Mouse (Mus musculus) neural tube, embryonic 14.5 days (tissue): Measurements from ENCODE around the gene Alkbh1. TPM values are rescaled to one million over a fixed set of nuclear protein-coding genes. Genes with fewer than 3 reads are reported as not detected.
"Not testable (repeated sequence)": the region's sequence is repeated elsewhere in the genome, so short reads cannot be mapped to it uniquely, and the experiment has no call there.

ENCODE experiments used
- ATAC-seq: fragments of 200-750 bp; cut with Nextera tagmentation; 2 replicates; pipeline ENCODE4 v1.8.0; 2017; ENCODE audit warnings: low read depth, mild to moderate bottlenecking, moderate TSS enrichment, moderate library complexity
- H3K27ac ChIP-seq: fragments of 300-500 bp; sonication (generic); 2 replicates; pipeline ENCODE4 v1.5.1; 2014; ENCODE audit warnings: low read depth, mild to moderate bottlenecking, control low read depth, low read length, moderate library complexity, mixed read lengths
- H3K27me3 ChIP-seq: fragments of 300-500 bp; sonication (generic); 2 replicates; pipeline ENCODE4 v1.6.1; 2014; ENCODE audit warnings: low read length; ENCODE audit not compliant: control insufficient read depth, insufficient read depth
- H3K36me3 ChIP-seq: fragments of 300-500 bp; sonication (generic); 2 replicates; pipeline ENCODE4 v1.6.1; 2014; ENCODE audit warnings: low read length, mixed read lengths; ENCODE audit not compliant: control insufficient read depth, insufficient read depth
- H3K4me1 ChIP-seq: fragments of 300-500 bp; sonication (generic); 2 replicates; pipeline ENCODE4 v1.6.1; 2014; ENCODE audit warnings: low read length; ENCODE audit not compliant: control insufficient read depth, insufficient read depth
- H3K4me2 ChIP-seq: fragments of 300-500 bp; sonication (generic); 2 replicates; pipeline ENCODE4 v1.6.1; 2014; ENCODE audit warnings: mild to moderate bottlenecking, low read depth, low read length, control low read depth
- H3K4me3 ChIP-seq: fragments of 300-500 bp; sonication (generic); 2 replicates; pipeline ENCODE4 v1.5.1; 2014; ENCODE audit warnings: low read depth, low read length, control low read depth, mixed read lengths
- H3K9ac ChIP-seq: fragments of 300-500 bp; sonication (generic); replicated peaks from 2 replicates; pipeline ENCODE4 v1.6.1; 2014; ENCODE audit warnings: low read depth, mild to moderate bottlenecking, control low read depth, low read length, mixed read lengths
- H3K9me3 ChIP-seq: fragments of 300-500 bp; sonication (generic); 2 replicates; pipeline ENCODE4 v1.6.1; 2016; ENCODE audit warnings: low read length; ENCODE audit not compliant: control insufficient read depth
- WGBS: fragments of 180-500 bp; shearing (Covaris S2); extraction: QIAGEN DNeasy Blood & Tissue Kit; methylation state at CpG from one replicate; pipeline ENCODE4 v1.1.7; 2014; 5-methylcytosine and 5-hydroxymethylcytosine counted together
- polyA plus RNA-seq: library from polyadenylated mRNA; unstranded; fragments of >200 nt; fragmentation: Nextera tagmentation; extraction: Ambion mirVana; gene quantifications from 2 replicates; pipeline ENCODE4 v1.2.1, GENCODE M21; 2014

The Alkbh1 gene
- 38.1 and 40.4 TPM in 2 replicates for polyA plus RNA-seq

DNA sequence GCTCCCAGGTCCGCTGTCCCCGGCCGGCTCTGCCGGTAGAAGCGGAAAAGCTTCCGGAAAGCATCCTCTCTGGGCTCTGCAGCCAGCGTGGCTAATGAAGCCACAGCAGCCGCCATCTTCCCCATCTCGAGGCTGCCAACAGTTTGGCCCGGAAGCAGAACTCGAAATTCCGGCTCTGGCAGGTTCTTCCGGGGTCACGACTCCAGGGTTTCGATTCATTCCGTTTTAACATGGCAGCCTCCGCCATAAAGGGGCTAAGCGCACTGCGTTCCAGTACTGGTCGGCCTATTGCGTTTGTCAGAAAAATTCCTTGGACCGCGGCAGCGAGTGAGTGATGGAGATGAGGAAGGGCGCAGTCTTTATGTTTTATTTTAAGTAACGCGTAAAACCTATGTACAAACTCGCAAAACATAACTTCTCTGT is at the start of gene Alkbh1, which contains the start of gene Slirp:
Alkbh1 (minus strand) TSS at position 318 of the 423 bp plus-strand sequence.
Slirp (plus strand) TSS at position 197 of the 423 bp plus-strand sequence.
- no peaks in the 10 kb centered on the region for H3K9me3 ChIP-seq
- peak within 1 kb of the TSS; percentile 70 for H3K9ac ChIP-seq
- peak within 1 kb of the TSS; percentile 76 for H3K27ac ChIP-seq
- H3K4me3 ChIP-seq, result peak within 1 kb of the TSS; percentile 86
- peak; percentile 98 for ATAC-seq
- peaks cover 37% of the 10 kb centered on the region for H3K36me3 ChIP-seq
- peaks cover 17% of the 10 kb centered on the region; the same call in 1 of the 2 replicates for H3K4me1 ChIP-seq
- no peaks in the 10 kb centered on the region for H3K27me3 ChIP-seq
- under 1% methylated on average over 28 of the region's 28 CpGs for WGBS
- peak within 1 kb of the TSS; percentile 96 for H3K4me2 ChIP-seq

DNA sequence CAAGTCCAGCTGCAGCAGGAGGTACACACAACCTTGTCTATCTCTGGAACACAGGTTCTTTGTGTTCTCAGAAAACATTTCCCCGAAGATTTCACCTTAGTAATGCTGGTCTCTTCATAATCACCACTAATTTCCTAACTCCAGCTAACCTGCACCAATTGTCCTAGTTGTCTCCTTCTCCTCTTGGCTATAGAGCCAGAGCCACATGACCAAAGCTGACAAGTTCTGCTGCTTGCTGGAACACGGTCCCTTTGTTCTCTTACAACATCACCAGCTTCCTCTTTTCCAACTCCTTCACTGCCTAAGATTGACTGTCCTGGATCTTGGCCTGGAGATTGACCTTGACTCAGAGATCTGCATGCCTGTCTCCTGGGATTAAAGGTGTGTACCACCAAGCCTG is 44.9 kb upstream of the Alkbh1 start:
- not testable (repeated sequence) for H3K4me3 ChIP-seq, H3K36me3 ChIP-seq, H3K9me3 ChIP-seq, H3K27ac ChIP-seq, ATAC-seq, H3K27me3 ChIP-seq, H3K4me1 ChIP-seq, H3K9ac ChIP-seq, H3K4me2 ChIP-seq
- 80% methylated on average over 2 of the region's 2 CpGs for WGBS

GRCm38 (mm10) chr12:87482482-87482881 is 38.7 kb upstream of the Alkbh1 start:
- 81% methylated on average over 5 of the region's 5 CpGs for WGBS
- not testable (repeated sequence) for ATAC-seq, H3K27ac ChIP-seq, H3K9me3 ChIP-seq, H3K36me3 ChIP-seq, H3K9ac ChIP-seq, H3K27me3 ChIP-seq, H3K4me1 ChIP-seq, H3K4me2 ChIP-seq, H3K4me3 ChIP-seq

GRCm38 (mm10) chr12:87474756-87475155 is 30.9 kb upstream of the Alkbh1 start:
- Histone ChIP-seq H3K9ac (no peak overlapping the region), H3K27me3 (no peaks in the 10 kb centered on the region), H3K27ac (no peak overlapping the region), H3K4me3 (no peak overlapping the region), H3K4me2 (no peak overlapping the region), H3K36me3 (no peaks in the 10 kb centered on the region), H3K9me3 (no peaks in the 10 kb centered on the region), H3K4me1 (peaks cover 12% of the 10 kb centered on the region)
- ATAC-seq, result no peak
- WGBS, result 81% methylated on average over 3 of the region's 3 CpGs

DNA sequence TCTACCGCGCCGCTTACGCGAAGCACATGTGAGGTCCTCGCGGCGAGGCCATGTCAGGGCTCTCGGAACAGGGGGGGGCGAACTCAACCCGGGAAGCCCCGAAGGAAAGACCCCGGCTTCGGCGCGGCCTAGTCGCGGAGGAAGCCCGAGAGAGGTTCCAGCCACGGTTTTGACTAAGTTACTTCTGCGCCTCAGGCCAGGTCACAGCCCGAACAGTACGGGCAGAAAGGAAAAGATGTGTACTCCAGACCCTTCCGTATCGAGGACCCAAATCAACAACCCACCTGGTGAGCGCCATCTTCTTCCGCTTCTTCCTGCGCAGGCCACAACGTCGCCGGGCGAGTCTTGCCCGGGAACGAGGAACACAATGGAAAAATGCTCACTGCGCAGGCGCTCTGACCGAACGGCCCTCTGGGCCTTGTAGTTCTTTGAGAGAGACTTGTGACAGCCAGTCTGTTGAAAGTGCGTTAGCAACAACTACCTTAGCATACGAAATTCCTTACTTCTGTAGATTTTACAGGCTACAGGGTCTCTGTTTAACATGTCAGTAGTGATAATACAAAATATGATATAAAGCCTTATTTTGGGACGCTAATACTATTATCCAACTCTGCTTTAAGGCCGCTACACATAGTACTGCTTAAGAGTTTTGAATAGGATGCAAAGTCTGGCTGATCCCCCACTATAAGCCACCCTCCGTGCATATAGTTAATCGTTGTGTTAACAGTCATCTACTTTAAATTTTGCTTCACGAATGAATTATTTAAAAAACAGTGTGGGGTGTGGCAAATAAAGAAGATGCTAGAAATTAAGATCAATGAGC is 28.4 kb upstream of the Alkbh1 start, which contains the start of gene Snw1:
Snw1 (minus strand) TSS at position 311 of the 823 bp plus-strand sequence.
- Histone ChIP-seq H3K27me3 (no peaks in the 10 kb centered on the region), H3K9ac (peak within 1 kb of the TSS; percentile 71), H3K36me3 (peaks cover 6% of the 10 kb centered on the region; the same call in 1 of the 2 replicates), H3K4me2 (peak within 1 kb of the TSS; percentile 66), H3K27ac (peak within 1 kb of the TSS; percentile 86), H3K9me3 (no peaks in the 10 kb centered on the region), H3K4me3 (peak within 1 kb of the TSS; percentile 61), H3K4me1 (peaks cover 12% of the 10 kb centered on the region)
- 3% methylated on average over 45 of the region's 45 CpGs for WGBS
- ATAC-seq, result peak; percentile 97

- no peak for ATAC-seq
- Histone ChIP-seq H3K4me3 (peak overlapping the region; percentile 61), H3K9me3 (no peaks in the 10 kb centered on the region), H3K36me3 (peaks cover 6% of the 10 kb centered on the region; the same call in 1 of the 2 replicates), H3K9ac (peak overlapping the region; percentile 71), H3K27me3 (no peaks in the 10 kb centered on the region), H3K4me1 (peaks cover 12% of the 10 kb centered on the region), H3K4me2 (peak overlapping the region; percentile 66), H3K27ac (peak overlapping the region; percentile 86)
- WGBS, result 0% methylated on average over 19 of the region's 19 CpGs
These were observed 27.7 kb upstream of the Alkbh1 start for GRCm38 (mm10) chr12:87471421-87471963.

GRCm38 (mm10) chr12:87470263-87471136 is 26.7 kb upstream of the Alkbh1 start:
- ATAC-seq, result no peak
- Histone ChIP-seq H3K27ac (no peak overlapping the region), H3K9ac (no peak overlapping the region), H3K4me2 (peak overlapping the region; percentile 66), H3K27me3 (no peaks in the 10 kb centered on the region), H3K4me3 (peak overlapping the region; percentile 61; the same call in 1 of the 2 replicates), H3K9me3 (no peaks in the 10 kb centered on the region), H3K36me3 (peaks cover 6% of the 10 kb centered on the region; the same call in 1 of the 2 replicates), H3K4me1 (peaks cover 12% of the 10 kb centered on the region)
- 58% methylated on average over 7 of the region's 7 CpGs for WGBS

GRCm38 (mm10) chr12:87464678-87465297 is 21.0 kb upstream of the Alkbh1 start:
- Histone ChIP-seq H3K36me3 (peaks cover 43% of the 10 kb centered on the region), H3K9ac (no peak overlapping the region), H3K4me3 (no peak overlapping the region), H3K27ac (no peak overlapping the region), H3K27me3 (no peaks in the 10 kb centered on the region), H3K4me1 (no peaks in the 10 kb centered on the region), H3K4me2 (no peak overlapping the region), H3K9me3 (no peaks in the 10 kb centered on the region)
- no peak for ATAC-seq
- 75% methylated on average over 6 of the region's 6 CpGs for WGBS
